Mouse (Mus musculus): ENCODE results near the gene Olfr172. TPM values are rescaled to one million over a fixed set of nuclear protein-coding genes. Genes with fewer than 3 reads are reported as not detected.
A peak's percentile ranks its signal among the peaks of the same experiment; 100 is the strongest.

Olfr172 gene
- polyA plus RNA-seq, 1 experiment from 2014 or later = not detected

- no peak overlapping the region for H3K27ac ChIP-seq
- WGBS (ENCODE audit: missing documents) = 100% methylated on average over 1 of the region's 1 CpGs
- H3K79me2 ChIP-seq (ENCODE audit: inconsistent target) = no peaks in the 10 kb centered on the region
- no peak overlapping the region for H3K4me3 ChIP-seq (ENCODE audit: inconsistent target)
- no peaks in the 10 kb centered on the region for H3K36me3 ChIP-seq (ENCODE audit: inconsistent target)
Measured at GRCm38 (mm10) chr16:58713128-58713527, 49.8 kb downstream of the Olfr172 start.

DNA sequence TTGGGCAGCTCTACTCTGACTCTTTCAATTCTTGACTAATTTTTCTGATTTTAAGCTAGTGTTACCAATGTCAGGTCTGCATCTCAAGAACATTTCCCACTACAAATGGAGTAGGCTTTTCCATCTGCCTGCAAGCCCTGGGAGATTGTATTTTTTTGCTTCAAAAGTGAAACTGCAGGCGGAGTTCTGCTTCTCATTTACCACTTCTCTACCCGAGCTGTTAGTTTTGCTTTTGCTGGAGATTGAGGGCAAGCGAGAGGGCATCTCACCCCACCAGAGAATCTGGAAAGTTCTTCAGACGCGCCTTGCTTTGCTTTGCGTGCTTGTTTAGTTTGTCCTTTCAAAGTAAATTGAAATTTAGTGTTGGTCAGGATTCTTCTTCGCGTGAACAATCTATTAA is 50.8 kb downstream of the Olfr172 start:
- peak overlapping the region; percentile 4; the same call in 1 of the 2 replicates for H3K4me3 ChIP-seq (ENCODE audit: inconsistent target)

More for the DNA sequence above, 50.8 kb downstream of the Olfr172 start:
- H3K27ac ChIP-seq = peak overlapping the region; percentile 29
- WGBS (ENCODE audit: missing documents) = 7% methylated on average over 8 of the region's 8 CpGs
- H3K36me3 ChIP-seq (ENCODE audit: inconsistent target) = no peaks in the 10 kb centered on the region
- H3K79me2 ChIP-seq (ENCODE audit: inconsistent target) = no peaks in the 10 kb centered on the region

Other genes starting within 250 kb of the Olfr172 start
- gene St3gal6, start 238.9 kb downstream of the Olfr172 start, polyA plus RNA-seq (2018) = 0.52 to 3.2 TPM (median 0.86 TPM) in 3 replicates
- gene Gm813, start 146.2 kb downstream of the Olfr172 start, polyA plus RNA-seq (2018) = not detected in 3 replicates
- not detected in 3 replicates for gene E330017A01Rik, start 124.4 kb downstream of the Olfr172 start, polyA plus RNA-seq (2018)
- 8.6 to 10.9 TPM (median 9.6 TPM) in 3 replicates for gene Cpox, start 92.9 kb downstream of the Olfr172 start, polyA plus RNA-seq (2018)
- not detected in 3 replicates for gene Gpr15, start 44.1 kb downstream of the Olfr172 start, polyA plus RNA-seq (2018)
- gene Cldnd1, start 35.3 kb downstream of the Olfr172 start, polyA plus RNA-seq (2018) = 15.5 to 31.0 TPM (median 28.5 TPM) in 3 replicates
- not detected in 3 replicates for gene Olfr173, start 37.1 kb upstream of the Olfr172 start, polyA plus RNA-seq (2018)
- not detected in 3 replicates for gene Olfr175-ps1, start 63.6 kb upstream of the Olfr172 start, polyA plus RNA-seq (2018)
- gene Olfr177, start 111.6 kb upstream of the Olfr172 start, polyA plus RNA-seq (2018) = not detected in 3 replicates
- not detected in 3 replicates for gene Olfr178, start 128.9 kb upstream of the Olfr172 start, polyA plus RNA-seq (2018)
- gene Olfr181, start 165.6 kb upstream of the Olfr172 start, polyA plus RNA-seq (2018) = not detected in 3 replicates
- not detected in 3 replicates for gene Olfr180, start 166.2 kb upstream of the Olfr172 start, polyA plus RNA-seq (2018)
- not detected in 3 replicates for gene Olfr183, start 232.2 kb upstream of the Olfr172 start, polyA plus RNA-seq (2018)